Mouse (Mus musculus) c-Kit-positive CD71-positive TER-119-negative erythroid progenitor cells, embryonic 14.5 days (primary cell): ENCODE data around the gene Inppl1.

Source experiments
- DNase-seq: peaks from one replicate; pipeline ENCODE4 v3.0.0-alpha.2; 2013; ENCODE audit warnings: low read depth

Inppl1 gene

DNA sequence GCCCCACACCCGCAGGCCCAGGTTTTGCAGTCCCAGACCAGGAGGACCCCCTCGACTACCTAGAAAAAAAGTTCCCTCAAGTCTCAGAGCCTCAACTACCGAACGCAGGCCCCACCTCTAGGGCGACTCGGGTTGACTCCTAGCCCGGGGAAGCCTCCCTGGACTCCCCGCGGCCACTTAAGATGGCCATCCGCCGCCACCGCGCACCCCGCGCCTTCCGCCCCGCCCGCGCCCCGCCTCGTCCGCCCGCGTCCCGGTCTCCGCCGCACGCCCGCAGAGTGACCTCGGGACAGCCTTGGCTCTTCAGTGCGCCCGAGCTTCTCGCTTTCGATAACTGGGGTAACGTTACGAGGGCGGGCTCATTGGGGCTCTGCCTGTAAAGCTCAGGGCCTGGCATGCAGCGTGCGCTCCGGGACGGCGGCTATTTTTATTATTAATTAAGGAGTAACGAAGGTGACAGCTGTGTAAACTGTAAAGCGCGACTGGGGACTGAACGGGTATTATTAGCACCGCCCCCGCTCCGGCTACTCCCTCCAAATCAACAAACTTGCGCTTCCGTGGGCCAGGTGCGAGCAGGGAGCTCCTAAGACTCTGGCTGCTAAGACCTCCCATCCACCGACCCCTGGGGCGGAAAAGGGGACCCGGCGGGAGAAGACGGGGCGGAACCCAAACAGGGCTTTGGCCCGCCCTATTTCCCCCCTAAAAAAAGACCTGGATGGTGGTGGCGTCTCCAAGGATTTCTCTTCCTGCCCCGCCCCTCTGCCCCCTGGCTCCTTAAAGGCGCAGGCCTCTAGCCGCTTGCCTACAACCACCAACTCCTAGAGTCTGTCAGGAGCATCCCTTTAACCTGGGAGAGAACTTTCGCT lies at the start of gene Inppl1:
Inppl1 (minus strand) TSS at position 624 of the 866 bp plus-strand sequence.
- peak; percentile 51 for DNase-seq

DNA sequence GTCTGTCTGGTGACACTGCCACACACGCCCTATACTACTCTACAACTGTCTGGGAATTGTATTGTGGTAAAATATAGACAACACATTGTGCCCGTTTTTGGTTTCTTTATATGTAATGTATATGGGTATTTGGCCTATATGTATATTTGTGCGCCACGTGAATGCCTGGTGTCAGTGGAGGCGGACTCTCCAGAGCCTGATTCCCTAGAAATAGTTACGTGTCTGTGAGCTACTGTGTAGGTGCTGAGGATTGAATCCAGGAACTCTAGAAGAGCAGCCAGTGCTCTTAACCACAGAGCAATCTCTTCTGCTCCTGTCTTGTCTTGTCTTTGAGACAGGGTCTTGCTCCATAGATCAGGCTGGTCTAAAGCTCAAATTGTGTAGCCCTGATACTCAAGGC lies 48.2 kb upstream of the Inppl1 start:
- DNase-seq, result no peak

DNA sequence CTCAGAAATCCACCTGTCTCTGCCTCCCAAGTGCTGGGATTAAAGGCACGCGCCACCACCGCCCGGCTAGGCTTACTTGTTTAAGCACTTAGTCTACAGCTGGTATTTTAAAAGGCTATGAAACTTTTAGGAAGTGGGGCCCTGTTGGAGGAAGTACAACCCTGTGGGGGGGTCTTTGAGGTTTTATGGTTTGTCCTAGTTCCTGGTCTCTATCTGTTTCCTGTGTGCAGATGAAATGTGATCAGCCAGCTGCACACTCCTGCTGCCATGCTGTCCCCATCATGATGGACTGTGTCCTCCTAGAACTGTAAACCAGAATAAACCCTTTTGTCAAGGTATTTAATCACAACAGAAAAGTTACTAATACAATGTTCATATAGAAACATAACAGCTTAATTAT lies 46.1 kb upstream of the Inppl1 start:
- no peak for DNase-seq

DNA sequence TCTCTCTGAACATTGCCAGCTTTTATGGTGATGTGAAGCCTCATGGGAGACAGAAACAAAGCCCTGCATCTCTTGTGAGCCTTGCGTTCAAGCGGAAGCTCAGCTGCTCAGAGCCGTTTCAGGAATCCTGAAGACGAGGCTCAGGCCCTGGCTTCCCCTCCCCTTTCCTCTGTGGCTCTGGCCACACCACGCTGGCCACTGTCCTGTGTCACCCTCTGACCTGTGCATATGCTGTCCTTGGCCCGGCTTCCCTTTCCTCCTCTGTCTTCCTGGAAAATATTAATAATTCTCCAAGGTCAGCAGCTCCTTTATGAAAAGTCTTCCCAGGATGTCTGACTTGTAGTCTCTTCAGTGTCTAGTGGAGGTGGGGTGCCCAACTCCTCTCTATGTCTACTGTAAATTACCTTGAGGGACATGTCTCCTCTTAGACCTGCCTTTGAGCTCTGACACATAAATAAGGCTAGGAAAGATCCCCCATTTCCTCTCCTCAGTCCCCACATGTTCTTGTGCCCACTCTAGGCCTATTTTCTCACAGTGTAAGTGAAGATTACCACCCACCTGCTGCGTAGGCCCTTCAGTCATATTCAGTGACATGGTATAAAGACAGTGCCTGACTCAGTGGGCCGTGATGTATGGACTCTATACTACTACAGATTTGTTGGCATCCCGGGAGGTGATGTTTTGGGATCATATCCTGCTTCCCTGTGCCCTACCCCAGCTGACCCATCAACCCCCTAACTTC lies 44.6 kb upstream of the Inppl1 start:
- DNase-seq, result no peak

DNA sequence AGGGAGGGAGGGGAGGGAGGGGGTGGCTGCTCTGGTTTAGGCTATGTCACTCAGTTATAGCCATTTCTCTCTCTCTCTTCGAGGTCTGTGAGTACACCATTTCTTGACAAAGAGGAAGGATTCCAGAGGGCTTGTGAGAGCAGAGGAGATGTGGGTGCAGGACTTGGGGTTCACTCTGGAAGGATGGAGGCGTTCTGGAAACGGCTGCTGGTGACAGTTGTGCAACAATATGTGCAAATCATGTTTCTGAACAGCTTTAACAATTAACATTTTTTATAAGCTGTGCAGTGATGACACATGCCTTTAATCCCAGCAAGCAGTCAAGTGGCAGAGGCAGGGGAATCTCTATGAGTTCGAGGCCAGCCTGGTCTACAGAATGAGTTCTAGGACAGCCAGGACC lies 42.8 kb upstream of the Inppl1 start:
- DNase-seq, result no peak

DNA sequence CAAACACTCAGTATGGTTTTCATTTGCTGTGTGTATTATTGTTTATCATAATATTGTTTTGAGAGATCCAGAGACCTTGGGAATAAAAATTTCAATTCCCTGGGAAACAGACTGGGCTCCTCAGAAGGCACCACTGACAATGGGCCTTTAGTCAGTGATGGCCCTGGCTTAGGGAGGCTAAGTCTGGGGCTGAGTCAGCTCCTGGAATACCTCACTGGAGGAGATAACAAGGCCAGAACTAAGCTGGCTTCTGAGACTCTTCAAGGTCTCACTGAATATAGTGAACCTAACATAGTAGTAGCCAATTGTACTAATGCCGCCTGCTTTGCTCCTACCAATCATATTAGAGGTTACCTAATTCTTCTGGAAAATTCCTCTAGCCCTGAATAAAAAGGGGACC lies 37.9 kb upstream of the Inppl1 start:
- DNase-seq, result no peak

DNA sequence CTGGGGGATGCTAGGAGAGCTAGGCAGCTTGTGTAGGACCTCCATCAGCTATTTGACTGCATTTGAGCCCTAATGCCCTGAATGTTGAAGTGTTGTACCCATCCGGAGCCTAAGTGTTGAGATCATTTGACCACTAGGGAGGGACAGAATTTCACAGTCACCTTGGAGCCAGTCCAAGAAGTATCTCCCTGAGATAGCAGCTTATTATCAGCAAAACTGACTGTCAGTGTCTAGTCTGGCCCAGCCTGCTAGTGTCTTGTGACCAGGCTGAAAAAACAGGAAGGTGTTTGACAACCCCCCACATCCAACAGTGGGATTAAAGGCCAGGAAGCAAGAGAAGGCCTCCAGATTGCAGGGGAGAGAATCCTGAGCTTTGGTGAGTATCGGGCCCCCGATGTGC lies 33.3 kb upstream of the Inppl1 start:
- no peak for DNase-seq

DNA sequence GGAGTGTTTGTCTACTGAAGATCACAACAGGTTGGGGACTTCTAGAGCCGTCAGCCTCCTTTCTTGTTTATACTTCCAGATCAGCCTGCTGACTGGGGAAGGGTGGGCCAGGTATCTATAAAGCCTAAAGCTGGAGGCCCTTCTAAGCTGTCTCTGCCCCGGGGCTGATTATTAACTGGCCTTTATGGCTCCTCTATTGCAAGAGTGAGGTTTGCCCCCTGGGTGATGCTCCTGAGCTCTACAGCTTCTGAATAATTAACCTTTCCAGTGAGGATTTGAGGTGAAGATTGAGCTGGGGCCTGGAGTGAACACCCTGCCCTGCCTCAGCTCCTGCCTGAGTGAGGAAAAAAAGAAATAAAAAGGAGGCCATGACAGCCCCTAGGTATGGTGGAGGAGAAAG lies 32.6 kb upstream of the Inppl1 start, which contains the start of gene Folr1:
Folr1 (minus strand) TSS at position 160 of the 400 bp plus-strand sequence.
- no peak for DNase-seq

DNA sequence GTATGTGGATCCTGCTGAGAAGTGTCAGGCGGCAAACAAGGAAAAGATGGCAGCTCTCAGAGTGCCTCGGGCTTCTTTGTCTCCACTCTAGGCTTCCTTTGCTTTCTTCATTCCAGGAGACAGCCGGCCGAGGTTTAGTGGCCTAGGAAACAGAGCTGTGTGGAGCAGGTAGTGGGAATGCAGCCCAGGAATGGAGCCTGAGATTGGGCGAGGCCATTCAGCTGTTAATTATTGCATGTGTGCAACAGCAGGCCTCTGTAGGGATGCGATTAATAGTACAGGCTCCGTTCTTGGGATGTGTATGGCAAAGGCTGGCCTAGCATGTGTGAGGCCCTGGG lies 31.1 kb upstream of the Inppl1 start:
- DNase-seq, result no peak

DNA sequence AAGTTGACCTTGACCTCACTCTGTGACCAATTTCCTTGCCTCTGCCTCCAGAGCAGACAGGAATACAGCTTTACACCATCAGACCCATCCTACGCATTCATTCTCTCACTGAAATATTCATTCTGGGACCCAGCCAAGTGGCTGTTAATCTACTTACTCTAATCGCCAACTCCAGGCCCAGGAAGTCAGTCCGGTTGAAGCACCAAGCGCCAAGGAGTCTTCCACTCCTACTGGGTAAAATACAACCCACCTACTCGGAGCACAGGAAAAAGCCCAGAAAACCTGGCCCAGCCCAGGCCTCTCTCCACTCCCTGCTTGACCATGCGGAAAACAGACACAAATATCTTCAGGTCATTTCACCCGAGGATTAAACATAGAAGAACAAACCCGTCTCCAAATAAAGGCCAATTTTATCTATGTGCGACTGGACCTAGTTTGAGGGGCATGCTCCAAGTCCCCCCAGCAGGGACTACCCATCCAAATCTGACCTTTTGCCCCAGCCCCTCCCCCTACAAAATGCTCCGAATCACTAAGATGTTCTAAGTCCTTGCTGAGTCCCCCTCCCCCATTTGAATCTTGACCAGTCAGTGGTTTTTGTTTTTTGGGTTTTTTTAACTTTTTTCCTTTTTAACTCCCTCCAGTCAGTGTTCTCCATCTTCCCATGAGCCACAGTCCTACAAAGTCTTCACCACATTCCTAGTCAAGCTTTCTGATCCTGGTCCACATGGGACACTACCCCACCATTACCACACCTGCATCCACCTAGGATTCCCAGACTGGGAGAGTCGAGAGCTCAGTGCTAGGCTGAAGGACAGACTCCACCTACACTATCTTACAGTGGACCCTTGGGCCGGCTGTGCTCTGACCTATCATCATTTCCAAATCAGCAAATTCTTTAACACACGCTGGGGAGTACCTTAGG lies 30.5 kb upstream of the Inppl1 start:
- DNase-seq, result no peak

DNA sequence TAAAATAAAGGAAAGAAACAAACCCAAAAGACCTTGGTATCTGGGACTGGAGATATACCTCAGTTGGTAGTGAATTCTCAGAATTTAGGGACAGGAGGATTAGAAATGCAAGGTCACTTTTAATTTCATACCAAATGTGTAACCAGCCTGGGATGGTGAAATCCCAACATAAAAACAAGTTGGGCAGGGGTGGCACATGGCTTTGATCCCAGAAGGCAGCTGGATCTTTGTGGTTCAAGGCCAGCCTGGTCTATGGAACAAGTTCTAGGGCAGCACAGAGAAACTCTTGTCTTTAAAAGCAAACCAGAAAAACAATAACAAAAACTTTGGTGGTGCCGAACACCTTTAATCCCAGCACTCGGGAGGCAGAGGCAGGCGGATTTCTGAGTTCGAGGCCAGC lies 29.5 kb upstream of the Inppl1 start:
- DNase-seq, result no peak

DNA sequence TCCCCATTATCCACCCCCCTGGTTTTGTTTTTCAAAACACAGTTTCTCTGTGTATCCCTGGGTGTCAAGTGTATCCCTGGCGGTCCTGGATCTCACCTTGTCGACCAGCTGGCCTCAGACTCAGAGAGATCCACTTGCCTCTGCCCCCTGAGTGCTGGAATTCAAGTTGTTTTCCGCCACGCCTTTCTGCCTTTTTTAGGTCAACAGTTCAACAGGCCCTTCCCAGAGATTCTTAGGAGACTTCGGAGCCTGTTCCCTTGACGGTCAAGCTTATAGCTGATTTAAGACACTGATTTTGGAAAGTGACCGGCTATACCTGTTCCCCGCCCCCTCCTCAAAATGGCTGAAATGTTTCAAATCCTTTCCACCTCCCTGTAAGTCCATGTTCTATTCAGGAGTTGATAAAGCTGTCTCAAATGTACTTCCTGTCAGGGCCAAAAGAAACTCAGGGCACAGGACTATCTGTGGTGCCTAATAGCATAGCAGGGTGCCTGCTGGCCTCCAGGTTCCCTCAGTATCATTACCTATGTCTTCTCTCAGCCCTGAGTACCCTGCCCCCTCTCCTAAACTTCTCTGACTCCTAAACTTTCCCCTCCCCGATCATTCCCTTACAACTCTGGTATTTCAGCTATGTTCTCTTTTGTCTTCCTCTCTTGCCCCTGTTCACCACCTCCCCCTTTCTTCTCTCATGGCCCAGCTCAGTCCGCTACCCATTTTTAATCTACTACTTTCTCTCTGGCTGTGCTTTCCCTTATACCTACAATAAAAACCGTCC lies 28.6 kb upstream of the Inppl1 start:
- no peak for DNase-seq

DNA sequence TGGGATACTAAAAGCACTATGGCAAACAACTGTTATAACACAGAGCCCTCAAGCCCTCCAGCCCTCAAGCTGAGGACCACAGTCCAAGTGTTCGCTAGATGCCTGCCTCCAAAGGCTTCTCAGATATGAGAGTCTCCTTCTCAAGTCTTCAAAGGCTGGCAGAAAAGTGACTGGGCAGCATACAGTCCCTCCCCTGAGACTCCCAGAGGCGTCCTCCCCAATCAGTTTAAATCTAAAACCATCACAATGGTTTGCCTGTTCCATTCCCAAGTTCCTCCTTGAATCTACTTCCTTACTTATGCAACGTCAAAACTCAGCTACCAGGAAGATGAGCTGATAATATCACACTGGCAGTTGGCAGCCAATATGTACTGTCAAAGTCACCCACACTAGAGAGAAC lies 25.4 kb upstream of the Inppl1 start, which contains the start of gene Anapc15:
Anapc15 (plus strand) TSS at position 301 of the 400 bp plus-strand sequence.
- DNase-seq, result no peak

DNA sequence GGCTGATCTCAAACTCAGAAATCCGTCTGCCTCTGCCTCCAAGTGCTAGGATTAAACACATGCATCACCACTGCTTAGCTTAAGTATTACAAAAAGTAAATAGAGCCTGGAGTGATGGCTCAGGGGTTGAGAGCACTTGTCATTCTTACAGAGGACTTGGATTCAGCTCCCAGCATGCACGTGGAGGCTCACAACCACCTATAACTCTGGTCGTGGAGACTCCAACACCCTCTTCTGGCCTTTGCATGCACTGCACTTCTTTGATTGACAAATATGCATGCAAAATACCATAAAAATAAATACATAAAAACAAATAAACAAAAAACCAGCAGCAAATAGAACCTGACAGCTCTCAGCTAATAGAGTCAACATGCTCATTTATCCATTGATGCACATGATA lies 24.3 kb upstream of the Inppl1 start:
- no peak for DNase-seq

DNA sequence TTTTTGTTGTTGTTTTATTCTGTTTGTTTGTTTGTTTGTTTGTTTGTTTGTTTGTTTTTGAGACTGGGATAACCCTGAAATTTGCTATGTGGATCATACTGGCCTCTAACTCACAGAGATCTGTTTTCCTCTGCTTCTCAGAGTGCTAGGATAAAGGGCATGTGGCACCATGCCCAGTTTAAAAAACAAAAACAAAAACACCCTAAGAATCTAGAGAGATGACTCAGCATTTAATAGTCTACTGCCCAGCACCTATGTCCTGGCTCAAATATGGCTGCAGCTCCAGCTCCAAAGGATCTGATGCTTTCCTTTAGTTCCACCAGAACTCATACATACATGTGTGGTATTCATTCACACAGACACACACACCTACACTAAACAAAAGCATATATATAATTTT lies 22.9 kb upstream of the Inppl1 start:
- DNase-seq, result no peak

DNA sequence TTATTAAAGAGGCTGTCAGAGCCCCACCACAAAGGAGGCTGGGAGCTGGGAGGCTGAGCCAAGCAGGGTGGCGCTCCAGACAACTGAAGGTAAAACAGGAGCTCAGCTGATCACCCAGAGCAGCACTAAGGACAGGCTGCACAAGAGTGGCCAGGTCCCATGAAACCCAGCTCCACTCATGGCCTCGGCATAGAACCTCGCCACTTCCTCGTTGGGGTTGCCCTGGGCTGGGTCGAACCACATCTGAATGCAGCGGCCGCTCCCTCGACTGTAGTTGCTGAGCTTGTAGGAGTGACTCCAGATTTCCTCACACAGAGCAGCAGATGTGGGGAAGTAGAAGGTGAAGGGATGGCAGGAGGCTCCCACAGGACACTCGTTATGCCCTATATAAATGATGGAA lies 20.3 kb upstream of the Inppl1 start:
- no peak for DNase-seq

DNA sequence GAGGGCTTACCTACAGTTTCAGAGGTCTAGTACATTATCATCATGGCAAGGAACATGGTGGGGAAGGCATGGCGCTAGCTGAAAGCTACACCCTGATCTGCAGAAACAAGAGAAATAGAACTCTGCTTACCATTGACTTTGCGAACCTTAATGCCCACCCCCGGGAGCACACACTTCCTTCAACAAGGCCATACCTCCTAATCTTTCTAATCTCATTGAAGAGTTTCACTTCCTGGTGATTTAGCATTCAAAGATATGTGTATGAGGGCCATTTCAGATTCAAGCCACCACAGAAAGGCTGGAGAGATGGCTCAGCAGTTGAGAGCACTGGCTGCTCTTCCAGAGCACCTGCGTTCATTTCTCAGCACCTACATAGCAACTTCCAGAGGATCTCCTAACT lies 19.1 kb upstream of the Inppl1 start, which contains the start of gene Folr2:
Folr2 (minus strand) TSS at position 101 of the 400 bp plus-strand sequence.
- DNase-seq, result no peak

DNA sequence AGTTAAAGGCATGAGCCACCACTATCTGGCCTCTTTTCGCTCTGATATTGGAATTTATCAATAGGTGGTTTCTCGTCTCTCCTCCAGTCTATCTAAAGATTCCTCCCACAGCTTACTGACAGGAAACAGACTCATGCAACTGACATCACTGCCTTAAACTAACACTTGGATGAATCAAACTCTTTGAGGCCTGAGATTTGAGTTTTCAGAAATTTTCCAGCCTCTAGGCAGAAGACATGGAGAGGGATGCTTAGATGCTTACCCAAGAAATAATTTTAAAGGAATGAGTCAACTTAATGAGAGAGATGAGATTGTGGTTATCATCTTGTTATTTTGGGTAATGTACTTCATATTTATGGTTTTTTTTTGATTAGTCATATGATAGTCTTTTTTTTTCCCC lies 15.8 kb upstream of the Inppl1 start:
- DNase-seq, result no peak

DNA sequence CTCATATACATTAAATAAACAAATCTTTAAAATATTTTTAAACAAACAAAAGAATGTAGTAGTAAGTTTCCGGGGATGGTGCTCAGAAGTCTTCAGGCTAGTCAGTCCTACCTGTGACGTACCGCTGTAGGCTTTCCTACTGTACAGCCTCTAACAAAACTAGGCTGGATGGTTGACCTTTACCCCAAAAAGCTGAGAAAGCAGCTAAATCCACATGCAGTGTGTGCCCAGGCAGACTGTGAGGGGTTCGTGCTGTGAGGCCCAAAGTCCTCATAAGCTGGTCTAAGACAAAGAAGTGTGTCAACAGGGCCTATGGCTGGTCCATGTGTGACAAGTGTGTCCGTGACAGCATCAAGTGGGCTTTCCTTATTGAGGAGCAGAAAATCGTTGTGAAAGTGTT lies 14.8 kb upstream of the Inppl1 start:
- DNase-seq, result no peak

DNA sequence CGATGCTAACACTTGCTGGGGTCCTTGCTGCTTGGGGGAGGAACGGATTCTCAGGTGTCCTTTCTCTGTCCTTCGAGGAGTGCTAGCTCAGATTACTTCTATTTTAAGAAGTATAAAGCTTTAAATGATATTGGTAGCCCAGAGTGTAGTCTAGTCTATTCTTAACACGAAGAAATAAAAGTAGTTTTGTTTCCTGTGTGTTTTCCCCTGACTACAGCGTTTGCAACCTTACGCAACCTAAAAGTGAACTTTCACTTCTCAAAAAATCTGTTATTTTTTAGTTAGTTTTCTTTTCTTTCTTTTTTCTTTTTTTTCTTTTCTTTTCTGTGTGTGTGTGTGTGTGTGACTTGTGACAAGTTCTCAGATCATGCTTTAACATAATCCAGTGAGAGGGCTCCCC lies 13.7 kb upstream of the Inppl1 start:
- no peak for DNase-seq

DNA sequence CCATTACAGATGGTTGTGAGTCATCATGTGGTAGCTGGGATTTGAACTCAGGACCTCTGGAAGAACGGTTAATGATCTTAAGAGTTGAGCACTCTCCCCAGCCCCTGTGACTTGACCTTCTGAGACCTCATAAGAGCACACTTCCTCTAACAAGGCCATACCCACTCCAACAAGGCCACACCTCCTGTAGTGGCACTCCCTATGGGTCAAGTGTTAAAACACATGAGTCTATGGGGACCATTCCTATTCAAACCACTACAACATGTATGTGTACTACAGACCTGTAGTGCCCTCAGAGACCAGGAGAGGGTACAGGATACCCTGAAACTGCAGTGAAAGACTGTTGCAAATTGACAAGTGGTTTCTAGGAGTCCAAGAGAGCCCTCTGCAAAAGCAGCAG lies 9.9 kb upstream of the Inppl1 start:
- DNase-seq, result no peak

DNA sequence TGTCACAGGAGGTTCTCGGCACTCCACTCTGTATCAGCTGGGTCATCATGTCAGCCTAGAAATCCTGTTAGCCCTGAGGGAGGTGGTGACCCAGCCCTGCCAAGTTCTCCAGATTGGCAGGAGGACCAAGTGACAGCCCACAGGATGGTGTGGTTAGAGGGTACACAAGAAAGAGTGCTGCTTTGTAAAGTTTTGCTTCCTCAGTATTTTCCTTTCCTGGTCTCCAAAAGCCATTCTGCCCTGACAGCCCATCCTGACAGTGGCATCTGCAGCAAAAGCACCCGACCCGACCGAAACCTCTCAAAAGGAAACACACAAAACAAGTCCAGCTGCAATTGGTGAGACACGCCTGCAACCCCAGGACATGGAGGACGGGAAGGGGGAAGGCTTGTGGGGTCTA lies 6.2 kb upstream of the Inppl1 start:
- no peak for DNase-seq
